Mouse (Mus musculus) layer of hippocampus, adult 11-12 months (tissue): Measurements from ENCODE around the gene Dctn3.
A peak's percentile ranks its signal among the peaks of the same experiment; 100 is the strongest.
"Not testable (repeated sequence)": the region's sequence is repeated elsewhere in the genome, so short reads cannot be mapped to it uniquely, and the experiment has no call there.

Experiments used
- DNase-seq: peaks from one replicate; pipeline ENCODE4 v3.0.0; 2022; ENCODE audit warnings: low spot score

Dctn3 gene

DNA sequence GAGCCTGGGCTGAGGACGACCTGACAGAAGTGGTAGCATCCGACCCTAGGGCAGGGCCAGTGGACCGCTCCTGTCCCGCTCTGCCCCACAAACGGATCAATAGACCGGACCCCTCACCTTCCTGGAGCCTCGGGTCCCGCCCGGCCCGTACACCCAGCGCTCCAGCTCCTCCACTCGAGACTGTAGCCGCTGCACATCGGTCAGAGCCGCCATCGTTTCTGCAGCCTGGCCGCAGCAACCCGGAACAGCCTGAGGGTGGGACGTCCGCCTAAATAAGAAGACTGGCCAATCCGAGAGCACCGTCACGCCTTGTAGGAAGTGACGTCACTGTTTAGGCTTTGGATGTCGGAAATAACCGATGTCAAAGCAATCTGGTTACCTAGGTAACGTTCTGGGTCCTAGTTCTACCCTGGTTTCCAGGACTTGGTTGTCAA is at the start of gene Dctn3:
Dctn3 (minus strand) TSS at position 253 of the 434 bp plus-strand sequence.
- peak; percentile 95 for DNase-seq

DNA sequence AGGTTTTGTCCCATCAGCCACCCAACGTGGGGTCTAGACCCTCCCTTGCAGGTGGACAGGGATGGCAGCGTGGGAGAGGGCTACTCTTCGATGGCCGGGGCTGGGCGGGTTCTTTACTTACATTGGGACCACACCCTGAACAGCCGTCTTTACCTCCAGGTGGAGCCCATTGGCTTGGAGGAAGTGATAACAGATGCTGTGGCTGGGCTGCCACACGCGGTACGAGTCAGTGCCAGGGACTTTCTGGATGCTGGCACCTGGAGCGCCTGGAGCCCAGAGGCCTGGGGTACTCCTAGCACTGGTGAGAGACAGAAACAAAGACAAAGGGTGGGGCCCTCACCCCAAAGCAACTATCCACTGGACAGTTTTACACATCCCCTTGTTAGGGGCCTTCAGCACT is 44.3 kb upstream of the Dctn3 start:
- not testable (repeated sequence) for DNase-seq

DNA sequence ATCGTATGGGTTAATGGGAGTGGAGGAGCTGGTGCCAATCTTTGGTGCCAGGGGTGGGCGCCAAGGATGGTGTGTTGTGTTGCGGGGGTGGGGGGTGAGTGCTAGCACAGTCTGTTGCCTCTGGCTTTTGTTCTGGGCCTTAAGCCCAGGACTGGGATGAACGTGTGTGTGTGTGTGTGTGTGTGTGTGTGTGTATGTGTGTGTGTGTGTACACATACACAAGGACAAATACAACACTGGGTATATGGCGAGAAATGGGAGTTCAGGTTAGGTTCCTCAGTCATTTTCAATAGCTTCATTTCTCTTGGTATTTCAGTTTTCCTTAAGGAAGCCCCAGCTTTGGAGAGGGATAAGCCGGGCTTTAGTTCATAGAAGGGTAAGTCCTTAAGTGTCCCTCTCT is 40.2 kb upstream of the Dctn3 start:
- not testable (repeated sequence) for DNase-seq

DNA sequence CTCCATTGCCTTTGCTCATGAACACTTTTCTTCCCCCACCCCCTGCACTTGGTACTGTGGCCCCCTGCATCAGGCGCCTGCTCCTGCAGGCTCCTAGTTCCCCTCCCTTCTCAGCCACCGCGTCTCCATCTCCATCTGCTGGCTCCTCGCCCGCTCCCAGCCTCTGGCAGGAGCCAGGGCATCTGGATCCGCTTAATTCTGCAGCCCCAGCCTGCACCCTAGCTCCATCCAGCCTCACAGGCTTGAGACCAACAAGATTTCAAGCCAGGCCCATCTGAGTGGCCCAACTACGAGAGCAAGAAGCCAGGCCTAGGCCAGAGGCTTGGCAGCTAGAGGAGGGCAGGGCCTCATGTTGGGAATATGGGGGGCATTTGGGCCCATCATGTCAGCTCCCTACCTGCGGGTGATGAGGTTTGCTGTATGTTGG is 39.7 kb upstream of the Dctn3 start:
- not testable (repeated sequence) for DNase-seq

DNA sequence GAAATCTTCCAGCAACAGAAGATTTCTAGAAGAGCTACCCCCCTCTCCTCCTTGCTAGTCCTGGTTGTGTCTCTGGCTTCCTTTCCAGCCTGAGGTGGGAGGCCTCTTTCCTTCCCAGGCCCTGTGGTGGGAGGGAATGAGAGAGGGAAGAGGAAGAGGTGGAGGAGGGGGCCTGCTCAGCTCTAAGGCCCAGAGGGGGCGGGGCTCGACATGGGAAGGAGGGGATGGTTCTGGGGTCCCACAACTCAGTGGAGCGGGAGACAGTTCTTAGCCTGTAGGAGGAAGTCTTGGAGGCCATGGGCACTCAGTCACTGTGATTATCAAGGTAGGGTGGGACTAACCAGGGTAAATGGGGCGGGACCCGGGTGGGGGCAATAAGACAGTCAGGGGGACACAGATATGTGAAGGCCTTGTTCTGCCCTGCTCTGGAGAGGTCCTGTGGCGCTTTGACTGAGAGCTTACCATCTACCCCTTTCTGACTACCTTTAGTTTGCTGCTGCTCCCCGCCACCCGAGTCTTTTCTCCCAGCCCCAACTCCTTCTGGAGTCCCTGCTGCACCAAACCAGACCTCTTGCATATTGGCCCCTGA is 39.2 kb upstream of the Dctn3 start:
- no peak for DNase-seq

DNA sequence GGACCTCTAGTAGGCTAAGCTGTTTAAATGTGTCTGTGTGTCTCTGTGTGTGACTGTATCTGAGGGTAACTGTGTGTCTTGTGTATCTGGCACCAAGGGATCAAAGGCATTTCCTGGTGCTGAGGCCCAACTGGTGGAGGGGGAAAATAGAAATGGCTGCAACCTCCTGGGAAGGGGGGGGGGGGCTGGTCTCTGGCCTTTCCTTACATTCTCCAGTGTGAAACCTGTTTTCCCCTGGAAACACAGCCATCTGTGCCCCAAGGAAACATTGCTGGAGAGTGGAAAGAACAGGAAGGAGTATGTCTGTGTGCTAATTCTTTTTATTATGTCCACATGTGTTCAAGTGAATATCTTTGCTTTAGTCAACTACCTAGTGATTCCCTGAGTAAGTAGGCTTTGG is 38.7 kb upstream of the Dctn3 start:
- no peak for DNase-seq

DNA sequence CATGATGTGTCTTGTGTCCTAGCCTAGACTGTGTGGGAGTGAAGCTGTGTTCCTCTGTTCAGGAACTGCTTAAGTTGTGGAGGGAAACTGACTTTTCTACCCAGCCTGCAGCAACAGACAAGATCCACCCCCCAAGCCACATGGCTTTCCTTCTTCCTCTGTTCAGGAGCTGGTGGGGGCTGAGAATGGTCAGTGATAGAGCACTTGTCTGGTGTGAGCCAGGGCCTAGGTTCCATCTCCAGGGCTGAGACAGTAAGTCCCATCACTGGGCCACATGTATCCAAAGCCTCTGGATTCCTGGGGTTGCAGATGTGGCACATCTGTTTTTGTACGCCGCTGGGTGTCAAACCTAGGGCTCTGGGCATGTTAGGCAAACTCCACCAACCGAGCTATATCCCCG is 37.9 kb upstream of the Dctn3 start:
- DNase-seq, result no peak

DNA sequence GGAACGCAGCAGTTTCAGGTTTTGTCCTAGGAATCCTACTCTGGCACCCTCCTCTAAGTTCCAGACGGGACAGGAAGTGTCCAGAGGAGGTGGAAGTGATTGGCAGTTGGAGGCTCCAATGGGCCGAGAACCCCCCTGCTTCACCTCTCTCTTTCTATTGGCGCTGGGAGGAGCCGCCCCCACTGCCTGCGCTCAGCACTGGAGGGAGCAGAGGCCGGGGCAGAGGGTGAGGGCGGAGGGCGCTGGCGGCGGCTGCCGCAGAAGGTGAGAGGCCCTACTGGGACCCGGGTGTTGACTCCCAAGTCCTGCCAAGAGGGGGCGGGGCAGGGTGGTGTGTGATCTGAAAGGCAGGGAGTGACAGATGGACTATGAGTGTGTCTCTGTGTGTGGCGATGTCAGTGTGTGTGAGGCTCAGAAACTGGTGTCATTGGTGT is 37.3 kb upstream of the Dctn3 start:
- DNase-seq, result peak; percentile 79

DNA sequence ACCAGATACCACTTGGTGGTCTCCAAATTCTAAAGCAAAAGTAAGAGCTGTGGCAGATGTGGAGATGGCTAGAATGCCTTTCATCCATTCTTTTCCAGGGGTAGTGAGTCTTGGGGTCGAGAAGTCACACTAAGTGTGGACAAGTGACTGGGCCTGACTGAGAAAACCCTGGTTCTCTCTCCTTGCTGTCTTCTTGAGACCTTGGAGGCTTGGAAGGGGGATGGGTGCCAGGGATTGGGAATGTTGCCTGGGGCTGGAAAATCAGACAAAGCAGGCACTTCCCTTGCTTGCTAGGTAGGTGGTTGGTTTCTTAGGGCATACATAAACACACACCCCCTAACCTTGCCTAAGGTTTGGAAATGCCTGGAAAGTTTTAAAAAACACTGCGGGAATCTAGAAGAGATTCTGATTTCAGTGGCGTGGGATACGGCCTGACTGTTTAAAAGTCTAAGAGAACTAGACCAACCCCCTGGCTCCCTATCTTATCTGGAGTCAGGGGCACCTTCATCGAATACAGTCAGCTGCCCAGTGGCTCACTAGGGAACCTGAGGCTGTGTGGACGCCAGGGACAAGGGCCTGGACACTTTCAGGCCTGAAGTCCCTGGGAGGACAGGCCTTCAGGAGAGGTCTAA is 36.8 kb upstream of the Dctn3 start:
- DNase-seq, result no peak

DNA sequence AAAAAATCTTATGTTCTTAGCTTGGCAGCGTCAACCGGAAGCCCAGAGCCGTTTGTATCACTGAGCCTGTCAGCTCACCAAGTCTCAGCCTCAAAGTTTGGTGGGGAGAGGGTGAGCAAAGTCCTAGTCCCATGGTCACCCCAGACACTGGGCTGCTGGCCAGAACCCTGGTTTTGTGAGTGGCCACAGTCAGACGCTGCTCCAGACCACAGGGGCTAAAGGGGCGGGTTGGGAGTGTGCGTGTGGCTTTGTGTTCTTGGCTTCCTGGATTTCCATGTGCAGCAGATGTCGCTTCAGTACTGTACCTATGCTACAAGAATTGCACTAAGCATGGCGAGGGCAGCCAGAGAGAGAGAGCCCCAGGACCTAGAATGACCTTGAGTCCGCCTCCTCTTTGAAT is 36.2 kb upstream of the Dctn3 start:
- no peak for DNase-seq

DNA sequence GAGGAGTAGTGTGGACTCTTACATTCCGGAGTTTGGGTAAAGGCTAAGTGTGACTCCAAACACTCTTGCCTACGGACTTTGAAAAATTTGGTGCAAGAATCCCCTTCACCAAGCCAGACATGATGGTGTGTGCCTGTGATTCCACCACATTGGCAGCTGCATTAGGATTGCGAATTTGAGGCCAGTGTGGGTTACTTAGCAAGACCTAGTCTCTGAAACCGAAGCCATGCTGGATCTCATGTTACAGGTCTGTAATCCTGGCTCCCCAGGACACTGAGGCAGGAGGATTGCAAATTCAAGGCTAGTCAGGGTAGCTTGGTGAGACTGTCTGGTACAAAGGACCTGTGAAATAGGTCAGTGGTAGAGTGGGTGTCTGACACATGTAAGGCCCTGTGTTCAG is 35.7 kb upstream of the Dctn3 start:
- DNase-seq, result no peak

DNA sequence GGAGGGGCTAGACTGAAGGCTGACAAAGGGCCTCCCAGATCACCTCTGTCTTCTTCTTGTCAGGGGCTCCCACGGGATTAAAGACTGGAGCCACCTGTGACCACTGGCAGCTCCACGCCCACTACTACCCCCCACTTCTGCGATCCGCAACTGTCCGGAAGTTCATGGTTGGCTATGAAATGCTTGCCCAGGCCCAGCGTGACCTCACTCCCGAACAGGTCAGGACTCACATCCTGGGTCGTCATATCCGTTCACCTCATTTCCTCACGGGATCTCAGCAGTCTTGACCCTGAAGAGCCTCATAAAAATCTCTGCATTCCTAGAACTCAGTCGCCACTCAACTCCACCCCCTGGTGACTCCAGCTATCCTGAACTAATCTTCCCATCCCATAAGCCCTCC is 35.1 kb upstream of the Dctn3 start:
- DNase-seq, result no peak

DNA sequence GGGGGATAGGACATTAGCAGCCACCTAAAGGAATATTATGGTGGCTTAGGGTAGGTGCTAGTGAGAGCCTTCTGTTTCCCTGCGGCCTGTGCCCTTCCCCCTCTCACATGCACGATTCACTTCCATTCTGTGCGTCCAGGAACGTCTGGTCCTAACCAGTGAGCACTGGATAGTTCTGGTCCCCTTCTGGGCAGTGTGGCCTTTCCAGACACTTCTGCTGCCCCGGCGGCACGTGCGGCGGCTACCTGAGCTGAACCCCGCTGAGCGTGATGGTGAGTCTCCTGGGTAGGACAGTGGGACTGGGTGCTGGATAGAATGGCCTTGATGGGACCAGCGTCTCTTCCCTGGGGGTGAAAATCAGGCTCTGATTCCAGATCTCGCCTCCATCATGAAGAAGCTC is 34.4 kb upstream of the Dctn3 start:
- DNase-seq, result no peak

DNA sequence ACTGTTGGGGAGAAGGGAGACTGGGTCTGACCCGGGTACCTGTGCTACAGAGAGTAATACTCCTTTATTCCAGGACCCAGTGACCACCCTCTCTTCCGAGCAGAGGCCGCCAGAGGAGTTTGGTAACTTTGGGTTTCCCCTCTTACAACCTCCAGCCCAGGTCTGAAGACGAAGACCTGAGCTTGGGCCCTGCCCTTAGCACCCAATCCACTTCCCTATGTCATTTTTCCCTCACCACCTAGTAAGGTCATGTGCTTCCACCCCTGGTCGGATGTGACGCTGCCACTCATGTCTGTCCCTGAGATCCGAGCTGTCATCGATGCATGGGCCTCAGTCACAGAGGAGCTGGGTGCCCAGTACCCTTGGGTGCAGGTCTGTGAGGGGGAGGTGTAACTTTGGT is 33.5 kb upstream of the Dctn3 start:
- DNase-seq, result no peak

DNA sequence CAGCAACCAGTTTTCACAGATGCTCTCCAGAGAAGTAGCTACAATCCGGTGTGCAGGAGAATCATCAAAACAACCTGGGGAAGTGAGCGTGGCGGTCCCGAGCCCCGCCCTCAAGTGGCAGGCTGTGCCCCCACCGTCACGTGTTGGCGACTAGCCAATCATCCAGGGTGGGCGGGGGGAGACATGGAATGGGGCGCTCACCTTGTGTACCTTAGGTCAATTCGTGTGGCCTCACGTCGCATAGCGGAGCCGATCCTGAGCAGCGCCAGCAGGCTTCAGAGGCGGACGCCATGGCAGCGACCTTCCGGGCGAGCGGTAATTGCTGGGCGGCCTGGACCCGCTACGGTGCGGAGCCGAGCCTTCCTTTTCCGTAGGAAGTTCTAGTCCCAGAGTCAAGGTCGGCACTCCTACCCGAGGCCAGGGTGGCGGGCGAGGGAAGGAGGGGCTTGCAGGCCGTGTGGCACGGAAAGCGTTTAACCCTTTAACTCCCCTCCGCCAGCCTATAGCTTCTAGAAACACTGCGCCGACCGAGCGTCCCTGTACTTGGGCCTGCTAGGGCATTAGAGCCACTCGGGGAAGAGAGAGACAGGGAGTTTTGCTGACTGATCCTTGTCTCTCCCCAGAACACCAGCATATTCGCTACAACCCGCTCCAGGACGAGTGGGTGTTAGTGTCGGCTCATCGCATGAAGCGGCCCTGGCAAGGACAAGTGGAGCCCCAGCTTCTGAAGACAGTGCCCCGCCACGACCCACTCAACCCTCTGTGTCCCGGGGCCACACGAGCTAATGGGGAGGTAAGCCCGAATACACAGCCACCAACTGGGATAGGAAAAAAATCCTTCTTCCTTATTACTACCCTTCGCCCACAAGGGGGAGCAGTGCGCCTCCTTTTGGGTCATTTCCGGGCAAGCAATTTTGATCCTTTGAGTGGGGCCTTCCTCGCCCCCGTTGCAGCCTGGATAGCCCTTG is 32.7 kb upstream of the Dctn3 start, which contains the start of gene Sigmar1:
Sigmar1 (minus strand) TSS at position 820 of the 968 bp plus-strand sequence.
- DNase-seq, result peak; percentile 84

DNA sequence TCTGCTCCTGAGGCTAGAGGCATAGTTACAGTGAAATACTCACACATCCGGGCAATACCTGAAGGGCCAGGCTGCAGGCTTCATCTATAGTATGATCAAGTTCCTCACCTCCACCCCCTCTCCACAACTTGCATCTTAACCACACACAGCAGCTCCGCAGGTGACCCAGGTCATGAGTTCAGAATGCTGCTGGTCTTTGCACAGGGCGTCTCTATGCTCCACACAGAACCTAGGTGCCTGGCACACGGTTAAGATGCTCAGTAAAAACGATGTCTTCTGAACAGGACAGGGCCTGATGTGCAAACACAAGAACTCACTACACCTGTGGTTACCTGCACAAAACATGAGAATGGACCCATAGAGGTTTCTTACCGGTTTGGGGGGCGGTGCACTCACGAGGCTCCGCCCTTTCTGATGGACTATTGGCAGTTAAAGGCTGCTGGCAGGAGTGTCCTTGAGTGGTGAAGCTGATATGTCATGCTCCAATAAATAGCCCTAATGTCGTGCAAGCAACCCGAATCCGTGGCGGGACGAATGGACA is 31.9 kb upstream of the Dctn3 start, which contains the start of gene Galt:
Galt (plus strand) TSS at position 432 of the 541 bp plus-strand sequence.
- no peak for DNase-seq

DNA sequence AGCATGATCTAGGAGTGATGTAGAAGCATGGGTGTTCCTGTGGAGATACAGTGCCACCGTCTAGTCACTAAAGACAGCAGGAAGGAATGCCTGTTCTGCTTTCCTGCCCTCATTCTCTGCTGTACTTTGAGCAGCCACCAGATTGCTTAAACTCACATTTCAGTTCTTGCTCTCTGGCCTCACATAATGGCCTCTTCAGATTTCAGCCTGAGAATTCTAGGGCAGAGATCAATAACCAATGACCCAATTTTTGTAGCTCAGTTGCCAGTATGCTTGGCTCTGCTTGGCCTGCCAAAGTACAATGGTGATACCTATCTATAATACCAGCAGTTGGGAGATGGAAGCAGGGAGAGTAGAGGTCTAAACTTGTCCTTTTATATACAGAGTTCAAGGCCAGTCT is 22.1 kb upstream of the Dctn3 start:
- DNase-seq, result no peak

DNA sequence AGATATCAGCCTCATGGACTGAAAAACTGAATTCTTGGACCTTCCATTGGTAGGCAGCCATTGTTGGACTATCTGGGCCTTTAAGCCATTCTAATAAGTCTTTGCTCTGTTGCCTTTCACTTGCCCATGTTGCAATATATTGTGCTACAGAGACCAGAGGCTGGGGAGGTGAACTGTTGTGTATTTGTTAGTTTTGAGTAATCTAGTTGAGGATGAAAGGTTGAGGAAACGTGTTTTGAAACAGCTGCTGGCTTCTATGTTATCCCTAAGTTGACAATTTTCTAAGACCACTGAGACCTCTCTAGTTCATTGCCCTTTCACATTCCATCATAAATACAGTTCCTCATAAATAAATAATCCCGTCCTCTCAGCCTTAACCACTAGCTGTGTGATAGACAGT is 21.2 kb upstream of the Dctn3 start:
- DNase-seq, result no peak

DNA sequence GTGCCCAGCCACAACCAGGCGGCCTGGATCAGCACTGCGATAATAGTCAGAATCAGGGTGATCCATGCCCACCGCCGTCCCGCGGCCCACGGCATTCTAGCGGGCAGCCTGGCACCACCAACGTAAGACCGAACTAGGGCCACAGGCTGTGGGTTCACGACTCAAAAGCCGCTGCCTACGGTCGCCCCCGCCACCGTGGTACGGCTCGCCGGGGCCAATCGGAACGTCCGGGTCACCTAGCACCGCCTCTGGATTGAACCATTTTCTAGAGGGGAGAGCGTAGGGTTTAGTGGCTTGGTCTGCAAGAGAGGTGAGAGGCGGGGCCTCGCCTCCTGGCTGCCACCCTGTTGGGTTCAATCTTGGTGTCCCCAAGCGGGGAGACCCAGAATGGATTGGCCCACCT is 18.2 kb upstream of the Dctn3 start:
- peak; percentile 94 for DNase-seq

DNA sequence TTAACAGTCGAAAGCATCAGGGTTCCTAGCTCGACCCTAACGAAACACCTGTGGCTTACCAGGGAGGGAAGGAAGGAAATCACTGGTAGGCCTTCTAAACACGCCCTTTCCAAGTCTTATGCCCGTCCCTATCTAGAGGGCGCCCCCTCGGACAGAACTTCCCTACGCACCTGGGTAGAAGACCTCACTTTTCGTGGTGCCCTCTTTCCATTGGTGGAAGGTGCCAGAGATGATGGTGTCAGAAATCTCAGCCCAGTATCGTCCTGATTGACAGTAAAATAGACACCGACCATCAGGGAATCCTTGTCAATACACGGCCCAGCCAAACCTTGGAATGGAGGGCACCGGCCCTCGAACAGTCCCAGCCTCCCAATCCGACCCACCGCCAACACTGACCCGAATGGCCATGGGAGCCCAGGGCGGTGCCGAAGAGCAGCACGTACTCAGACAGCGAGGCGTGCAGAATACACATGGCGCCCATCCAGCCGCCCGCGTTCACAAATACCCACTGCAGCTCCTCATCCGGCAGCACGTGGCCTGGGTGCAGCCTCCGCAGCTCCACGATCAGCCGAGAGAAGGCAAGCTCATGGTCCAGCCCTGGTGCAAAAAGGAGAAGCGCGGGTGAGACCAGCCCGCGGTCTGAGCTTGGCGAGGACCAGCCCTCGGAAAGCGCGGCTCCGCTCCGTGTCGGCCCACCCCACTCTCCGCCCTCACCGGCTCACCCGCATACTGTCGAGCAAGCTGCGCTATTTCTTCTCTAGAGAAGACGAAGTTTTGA is 17.6 kb upstream of the Dctn3 start:
- peak; percentile 78 for DNase-seq

DNA sequence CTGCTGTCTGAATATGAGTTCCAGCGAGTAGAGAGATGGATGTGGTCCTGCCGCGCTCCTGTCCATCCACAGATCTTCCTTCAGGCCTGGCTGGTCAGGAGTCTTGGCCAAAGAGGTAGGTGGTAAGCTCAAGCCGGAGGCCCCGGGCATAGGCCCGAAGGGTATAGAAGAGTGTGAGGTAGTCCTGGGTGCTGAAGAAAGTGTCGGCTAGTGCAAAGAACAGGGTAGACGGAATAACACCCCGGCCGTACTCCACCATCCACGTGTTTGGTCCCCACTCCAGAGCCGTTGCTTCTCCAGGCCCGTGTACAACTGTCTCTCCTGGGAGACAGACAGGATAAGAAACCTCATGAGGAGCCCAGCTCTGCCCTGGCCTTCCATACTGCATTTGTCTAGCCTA is 16.3 kb upstream of the Dctn3 start:
- DNase-seq, result no peak

DNA sequence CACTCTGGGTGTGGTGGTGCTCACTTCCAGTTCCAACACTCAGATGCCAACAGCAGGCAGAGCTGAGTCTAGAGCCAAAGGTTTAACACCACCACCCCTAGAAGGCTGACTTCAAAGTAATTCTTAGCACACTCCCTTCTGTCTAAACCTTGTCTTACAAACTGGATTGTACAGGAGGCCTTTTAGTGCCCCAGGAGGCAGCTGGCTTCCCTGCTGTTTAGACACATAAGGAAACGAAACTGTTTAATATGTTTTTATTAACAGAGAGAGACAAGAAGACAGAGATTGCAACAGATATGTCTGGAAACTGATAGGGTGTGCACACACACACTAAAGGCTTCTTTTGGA is 15.3 kb upstream of the Dctn3 start:
- no peak for DNase-seq
